Mouse (Mus musculus) hindbrain, embryonic 11.5 days (tissue): ENCODE results near the gene Pxmp2. TPM values are rescaled to one million over a fixed set of nuclear protein-coding genes. Genes with fewer than 3 reads are reported as not detected.

Source experiments
- ATAC-seq: fragments of 200-750 bp; cut with Nextera tagmentation; 2 replicates; pipeline ENCODE4 v1.8.0; 2017; ENCODE audit warnings: mild to moderate bottlenecking, moderate TSS enrichment, moderate library complexity; ENCODE audit not compliant: low FRiP score
- DNase-seq: peaks from one replicate; pipeline ENCODE4 v3.0.0-alpha.2; 2015; ENCODE audit warnings: low spot score
- H3K27ac ChIP-seq: fragments of 300-500 bp; sonication (generic); 2 replicates; pipeline ENCODE4 v1.5.1; 2014; ENCODE audit warnings: mild to moderate bottlenecking, low read depth, low read length
- H3K27me3 ChIP-seq: fragments of 300-500 bp; sonication (generic); 2 replicates; pipeline ENCODE4 v1.6.1; 2014; ENCODE audit warnings: mild to moderate bottlenecking, low read length, moderate library complexity, mixed read lengths; ENCODE audit not compliant: control insufficient read depth, insufficient read depth
- H3K36me3 ChIP-seq: fragments of 300-500 bp; sonication (generic); 2 replicates; pipeline ENCODE4 v1.6.1; 2014; ENCODE audit warnings: mild to moderate bottlenecking, low read length, moderate library complexity, mixed read lengths; ENCODE audit not compliant: control insufficient read depth, insufficient read depth
- H3K4me1 ChIP-seq: fragments of 300-500 bp; sonication (generic); replicated peaks from 2 replicates; pipeline ENCODE4 v1.6.1; 2014; ENCODE audit warnings: low read length, mixed read lengths; ENCODE audit not compliant: control insufficient read depth, insufficient read depth
- H3K4me2 ChIP-seq: fragments of 300-500 bp; sonication (generic); replicated peaks from 2 replicates; pipeline ENCODE4 v1.6.1; 2014; ENCODE audit warnings: mild to moderate bottlenecking, low read depth, low read length
- H3K4me3 ChIP-seq: fragments of 300-500 bp; sonication (generic); 2 replicates; pipeline ENCODE4 v1.5.1; 2014; ENCODE audit warnings: low read depth, low read length
- H3K9ac ChIP-seq: fragments of 300-500 bp; sonication (generic); 2 replicates; pipeline ENCODE4 v1.6.1; 2014; ENCODE audit warnings: low read depth, low read length
- H3K9me3 ChIP-seq: fragments of 300-500 bp; sonication (generic); 2 replicates; pipeline ENCODE4 v1.6.1; 2016; ENCODE audit warnings: low read length; ENCODE audit not compliant: control insufficient read depth
- WGBS: fragments of 180-500 bp; shearing (Covaris S2); extraction: QIAGEN DNeasy Blood & Tissue Kit; methylation state at CpG from one replicate; pipeline ENCODE4 v1.1.7; 2014; 5-methylcytosine and 5-hydroxymethylcytosine counted together
- polyA plus RNA-seq: library from polyadenylated mRNA; unstranded; fragments of >200 nt; fragmentation: Nextera tagmentation; extraction: Ambion mirVana; gene quantifications from 2 replicates; pipeline ENCODE4 v1.2.1, GENCODE M21; 2014

Gene Pxmp2
- polyA plus RNA-seq, 1 experiment from 2014 or later = 7.9 TPM

DNA sequence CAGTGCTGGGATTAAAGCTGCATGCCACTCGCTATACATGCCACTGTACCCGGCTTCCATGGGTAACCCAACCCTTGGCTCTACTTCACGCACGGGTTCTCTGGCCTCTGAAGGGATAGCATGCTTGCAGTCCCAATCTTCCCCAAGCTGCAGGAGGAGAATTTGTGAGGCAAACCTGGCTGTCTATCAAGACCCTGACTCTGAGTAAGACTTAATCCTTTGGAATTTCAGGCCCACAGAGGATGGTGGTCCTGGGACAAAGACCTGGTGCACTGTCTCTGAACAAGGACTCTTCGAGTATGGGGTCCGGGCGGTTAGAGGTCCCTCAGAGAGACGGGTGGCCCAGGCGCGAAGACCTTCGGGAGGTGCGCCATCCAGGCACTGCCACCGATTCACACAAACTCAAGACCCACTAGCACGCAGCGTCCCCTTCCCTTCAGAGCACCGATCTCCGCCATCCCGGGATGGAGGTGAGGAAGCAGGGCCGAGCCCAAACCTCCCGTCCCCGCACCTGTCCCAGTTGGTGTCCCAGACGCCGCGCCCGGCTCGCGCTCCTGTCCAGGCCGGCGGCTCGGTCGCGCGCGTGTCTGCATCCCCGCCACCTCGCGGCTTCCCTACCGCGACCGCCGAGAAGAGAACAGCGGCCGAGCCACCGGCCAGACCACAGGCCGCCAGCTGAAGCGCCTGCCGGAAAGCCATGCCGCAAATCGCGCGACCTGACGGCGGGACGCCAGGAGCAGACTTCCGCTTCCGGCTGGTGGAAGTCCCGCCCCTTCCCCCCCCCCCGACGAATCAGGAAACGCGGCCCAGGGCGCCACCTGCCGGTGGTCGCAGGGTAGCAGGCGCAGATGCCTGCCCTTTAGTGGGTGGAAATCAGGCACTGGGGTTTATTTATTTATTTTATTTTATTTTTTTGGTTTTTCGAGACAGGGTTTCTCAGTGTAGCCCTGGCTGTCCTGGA, 16.6 kb downstream of the Pxmp2 start, which contains the start of gene Pgam5:
Pgam5 (minus strand) TSS at position 773 of the 961 bp plus-strand sequence.
- WGBS = under 1% methylated on average over 62 of the region's 66 CpGs
- H3K9ac ChIP-seq = peak within 1 kb of the TSS; percentile 93

DNA sequence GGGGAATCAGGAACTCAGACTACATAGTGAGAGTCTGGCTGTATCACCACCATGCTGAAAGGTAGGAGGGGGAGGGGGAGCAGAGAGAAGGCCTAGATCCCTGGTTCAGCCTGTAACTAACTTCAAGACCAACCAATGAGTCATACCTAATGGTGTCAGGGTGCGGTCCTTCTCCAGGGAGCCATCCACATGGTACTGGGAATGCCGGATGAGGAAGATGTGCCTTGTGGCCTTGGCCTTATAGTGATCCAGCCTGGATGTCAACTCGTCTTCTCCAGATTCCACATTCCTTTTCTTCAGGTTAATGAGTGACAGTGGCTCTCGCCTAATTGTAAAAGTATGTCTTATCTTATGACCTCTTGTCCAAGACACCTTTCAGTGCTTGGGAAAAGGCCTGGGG, 19.0 kb downstream of the Pxmp2 start:
- H3K4me2 ChIP-seq = no peak overlapping the region
- peaks cover 12% of the 10 kb centered on the region; the same call in 1 of the 2 replicates for H3K36me3 ChIP-seq

More for the DNA sequence above, 16.6 kb downstream of the Pxmp2 start, which contains the start of gene Pgam5:
- ATAC-seq (peak; percentile 92), DNase-seq (peak; percentile 97)
- Histone ChIP-seq H3K4me2 (peak within 1 kb of the TSS; percentile 93), H3K4me3 (peak within 1 kb of the TSS; percentile 97), H3K27ac (peak within 1 kb of the TSS; percentile 24; the same call in 1 of the 2 replicates), H3K4me1 (no peaks in the 10 kb centered on the region), H3K27me3 (no peaks in the 10 kb centered on the region), H3K36me3 (peaks cover 12% of the 10 kb centered on the region; the same call in 1 of the 2 replicates), H3K9me3 (no peaks in the 10 kb centered on the region)

DNA sequence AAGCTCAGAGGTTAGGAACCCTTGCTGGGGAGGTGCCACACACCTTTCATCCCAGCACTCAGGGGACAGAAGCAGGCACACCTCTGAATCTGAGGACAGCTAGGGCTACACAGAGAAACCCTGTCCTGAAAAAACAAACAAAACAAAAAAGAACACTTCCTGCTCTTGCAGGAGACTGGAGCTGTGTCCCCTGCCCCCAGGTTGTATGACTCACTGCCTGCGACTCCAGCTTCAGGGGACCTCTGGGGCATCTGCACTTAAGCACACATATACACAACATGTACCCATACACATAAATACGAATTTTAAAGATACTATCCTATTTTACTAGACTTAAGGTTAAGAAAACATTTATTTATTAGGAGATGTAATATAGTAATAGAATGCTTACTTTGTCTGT, 41.9 kb downstream of the Pxmp2 start:
- Histone ChIP-seq H3K4me3 (no peak overlapping the region), H3K9ac (no peak overlapping the region), H3K36me3 (peaks cover 11% of the 10 kb centered on the region), H3K9me3 (no peaks in the 10 kb centered on the region), H3K4me1 (no peaks in the 10 kb centered on the region), H3K4me2 (no peak overlapping the region), H3K27me3 (no peaks in the 10 kb centered on the region), H3K27ac (no peak overlapping the region)
- no peak for DNase-seq
- ATAC-seq = no peak
- 84% methylated on average over 2 of the region's 2 CpGs for WGBS

More for the DNA sequence above, 19.0 kb downstream of the Pxmp2 start:
- no peak for ATAC-seq
- WGBS = 92% methylated on average over 4 of the region's 4 CpGs
- no peak overlapping the region for H3K4me3 ChIP-seq
- no peaks in the 10 kb centered on the region for H3K9me3 ChIP-seq
- no peak for DNase-seq
- H3K27me3 ChIP-seq = no peaks in the 10 kb centered on the region
- no peaks in the 10 kb centered on the region for H3K4me1 ChIP-seq
- H3K27ac ChIP-seq = no peak overlapping the region
- no peak overlapping the region for H3K9ac ChIP-seq

DNA sequence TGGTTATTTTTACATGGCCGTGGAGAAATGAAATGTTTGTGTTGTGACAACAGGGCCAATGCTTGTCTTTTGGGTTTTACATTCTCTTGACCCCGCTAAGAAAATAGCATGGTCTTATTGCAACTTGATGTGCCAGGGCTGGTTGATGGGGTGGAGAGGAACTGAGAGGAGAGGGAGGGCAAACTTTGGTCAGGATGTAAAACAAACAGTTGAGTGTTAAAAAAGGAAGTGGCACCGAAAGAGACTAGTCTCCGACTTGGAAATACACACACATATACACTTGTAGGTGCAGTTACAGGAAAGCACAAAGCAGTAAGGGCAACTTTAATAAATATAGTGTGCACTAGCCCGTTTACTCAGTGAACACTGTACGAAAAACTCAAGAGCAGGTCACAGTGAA, 53.6 kb downstream of the Pxmp2 start:
- H3K4me2 ChIP-seq = no peak overlapping the region; the same call in 1 of the 2 replicates
- H3K36me3 ChIP-seq = peaks cover 7% of the 10 kb centered on the region; the same call in 1 of the 2 replicates
- 88% methylated on average over 6 of the region's 6 CpGs for WGBS
- H3K4me3 ChIP-seq = no peak overlapping the region
- H3K9ac ChIP-seq = no peak overlapping the region
- no peak overlapping the region for H3K27ac ChIP-seq
- H3K4me1 ChIP-seq = no peaks in the 10 kb centered on the region
- H3K9me3 ChIP-seq = no peaks in the 10 kb centered on the region
- no peak for ATAC-seq
- no peak for DNase-seq
- H3K27me3 ChIP-seq = no peaks in the 10 kb centered on the region

DNA sequence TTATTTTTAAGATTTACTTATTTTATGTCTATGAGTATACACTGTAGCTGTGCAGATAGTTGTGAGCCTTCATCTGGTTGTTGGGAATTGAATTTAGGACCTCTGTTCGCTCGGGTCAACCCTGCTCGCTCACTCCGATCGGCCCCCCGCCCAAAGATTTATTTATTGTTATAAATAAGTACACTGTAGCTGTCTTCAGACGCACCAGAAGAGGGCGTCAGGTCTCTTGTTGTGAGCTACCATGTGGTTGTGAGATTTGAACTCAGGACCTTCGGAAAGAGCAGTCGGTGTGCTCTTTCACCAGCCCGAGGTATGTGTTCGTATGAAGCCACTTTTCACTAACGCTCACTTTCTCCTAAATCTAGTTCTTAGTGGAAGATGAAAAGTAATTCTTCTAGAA, 54.3 kb downstream of the Pxmp2 start:
- Histone ChIP-seq H3K4me1 (no peaks in the 10 kb centered on the region), H3K27me3 (no peaks in the 10 kb centered on the region), H3K27ac (no peak overlapping the region), H3K9me3 (no peaks in the 10 kb centered on the region), H3K36me3 (0 out of 2 replicates have a peak, but pooled peaks cover 7% of the 10 kb centered on the region), H3K9ac (peak overlapping the region; percentile 98), H3K4me3 (peak overlapping the region; percentile 95), H3K4me2 (peak overlapping the region; percentile 61)
- DNase-seq = peak; percentile 25
- 49% methylated on average over 13 of the region's 13 CpGs for WGBS
- ATAC-seq = no peak

- Histone ChIP-seq H3K9ac (peak within 1 kb of the TSS; percentile 98), H3K36me3 (0 out of 2 replicates have a peak, but pooled peaks cover 3% of the 10 kb centered on the region), H3K27me3 (no peaks in the 10 kb centered on the region), H3K9me3 (no peaks in the 10 kb centered on the region), H3K4me3 (peak within 1 kb of the TSS; percentile 95), H3K4me2 (peak within 1 kb of the TSS; percentile 61), H3K4me1 (no peaks in the 10 kb centered on the region), H3K27ac (peak within 1 kb of the TSS; percentile 93)
- DNase-seq (peak; percentile 96), ATAC-seq (peak; percentile 97)
- under 1% methylated on average over 79 of the region's 81 CpGs for WGBS
Measured at GRCm38 (mm10) chr5:110230780-110231461, 55.1 kb downstream of the Pxmp2 start, which contains the start of gene Ankle2. Ankle2 (plus strand) TSS chr5:110231004.

GRCm38 (mm10) chr5:110230401-110230779, 55.6 kb downstream of the Pxmp2 start:
- H3K4me2 ChIP-seq = peak overlapping the region; percentile 61
- H3K9ac ChIP-seq = peak overlapping the region; percentile 98
- no peaks in the 10 kb centered on the region for H3K27me3 ChIP-seq
- DNase-seq (no peak), ATAC-seq (0 out of 2 replicates have a peak, but pooled peaks have one; percentile 3)
- H3K36me3 ChIP-seq = 0 out of 2 replicates have a peak, but pooled peaks cover 3% of the 10 kb centered on the region
- H3K9me3 ChIP-seq = no peaks in the 10 kb centered on the region
- no peaks in the 10 kb centered on the region for H3K4me1 ChIP-seq
- 12% methylated on average over 8 of the region's 8 CpGs for WGBS
- peak overlapping the region; percentile 95 for H3K4me3 ChIP-seq
- 0 out of 2 replicates have a peak overlapping the region, but pooled peaks have one; percentile 60 for H3K27ac ChIP-seq

DNA sequence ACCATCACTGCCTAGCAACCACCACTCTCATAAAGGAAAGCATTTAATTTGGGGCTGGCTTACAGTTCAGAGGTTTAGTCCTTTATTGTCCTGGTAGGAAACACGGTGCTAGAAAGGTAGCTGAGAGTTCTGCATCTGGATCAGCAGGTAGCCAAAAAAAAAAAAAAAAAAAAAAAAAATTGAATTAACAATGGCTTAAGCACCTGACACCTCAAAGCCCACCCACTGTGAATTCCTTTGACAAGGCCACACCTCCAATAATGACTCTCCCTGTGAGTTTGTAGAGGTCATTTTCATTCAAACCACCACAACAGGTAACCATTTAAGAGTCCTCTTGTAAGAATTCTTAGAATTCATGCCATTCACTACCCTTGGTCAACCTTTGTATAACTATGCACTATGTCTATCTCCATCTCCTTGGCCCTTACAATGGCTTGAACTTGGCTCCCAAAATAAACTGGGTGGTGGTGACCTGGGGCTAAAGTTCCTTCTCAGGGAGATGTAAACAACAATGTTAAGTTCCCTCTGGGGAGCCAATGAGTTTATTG, 58.6 kb downstream of the Pxmp2 start:
- H3K36me3 ChIP-seq = no peaks in the 10 kb centered on the region
- H3K4me3 ChIP-seq = no peak overlapping the region
- DNase-seq (no peak), ATAC-seq (no peak)
- H3K4me2 ChIP-seq = no peak overlapping the region
- H3K9me3 ChIP-seq = no peaks in the 10 kb centered on the region
- 26% methylated on average over 1 of the region's 1 CpGs for WGBS
- H3K27me3 ChIP-seq = no peaks in the 10 kb centered on the region
- no peak overlapping the region for H3K9ac ChIP-seq
- no peak overlapping the region for H3K27ac ChIP-seq
- no peaks in the 10 kb centered on the region for H3K4me1 ChIP-seq
